Mouse (Mus musculus): ENCODE measurements around the gene Pfas. TPM values are rescaled to one million over a fixed set of nuclear protein-coding genes. Genes with fewer than 3 reads are reported as not detected.
"Not testable (repeated sequence)": the region's sequence is repeated elsewhere in the genome, so short reads cannot be mapped to it uniquely, and the experiment has no call there.

The Pfas gene
- total RNA-seq, 2 experiments from 2014 or later: 14.9 to 16.8 TPM

DNA sequence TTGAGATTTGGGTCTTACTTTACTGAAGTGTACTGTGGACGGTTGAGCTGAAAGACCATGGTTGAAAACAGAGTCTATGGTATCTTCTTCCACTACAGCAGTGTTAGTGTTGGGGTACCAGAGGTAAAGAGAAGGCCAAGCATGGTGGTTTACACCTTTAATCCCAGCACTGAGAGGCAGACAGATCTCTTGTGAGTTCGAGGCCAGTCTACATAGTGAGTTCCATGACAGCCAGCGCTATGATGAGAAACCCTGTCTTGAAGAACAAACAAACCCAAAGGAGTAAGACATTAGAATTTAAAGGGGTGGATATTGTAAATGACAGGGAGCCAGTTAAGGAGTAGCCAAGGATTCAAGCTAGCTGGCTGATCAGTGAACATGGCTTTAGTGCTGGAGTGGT lies 8.5 kb upstream of the Pfas start:
- DNase-seq (ENCODE audit: low spot score in 2 of 2): no peak

GRCm38 (mm10) chr11:69015644-69016441 lies 7.6 kb upstream of the Pfas start, which contains the start of gene Ctc1:
Gene Ctc1 (plus strand): TSS chr11:69015911.
- peak; percentile 67 to 86 for DNase-seq (ENCODE audit: low spot score in 2 of 2)

DNA sequence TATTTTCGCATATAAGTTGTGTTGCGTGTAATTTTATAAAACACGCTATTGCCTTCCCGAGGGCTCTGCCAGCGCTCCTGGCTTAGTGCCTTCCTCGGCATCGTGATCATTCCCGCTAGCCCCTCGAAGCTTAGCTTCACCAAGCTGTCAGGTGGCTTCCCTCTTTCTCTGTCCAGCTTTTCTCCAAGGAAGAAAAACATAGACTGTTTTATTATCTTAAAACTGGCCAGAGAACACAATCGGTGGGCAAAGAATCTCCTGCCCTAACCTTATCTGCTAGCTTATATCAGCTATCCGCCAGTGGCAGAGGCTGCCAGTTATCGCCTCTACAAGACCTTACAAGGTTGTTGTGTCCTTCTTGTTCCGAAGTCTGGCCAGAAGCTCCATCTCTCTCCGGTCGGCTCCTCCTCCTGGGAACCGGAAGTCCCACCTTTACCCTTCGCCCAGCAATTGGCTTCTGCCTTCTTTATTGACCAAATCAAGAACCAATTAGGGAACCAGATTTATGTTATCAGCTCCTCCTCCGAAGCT lies 3.9 kb upstream of the Pfas start:
- DNase-seq (ENCODE audit: low spot score in 2 of 2): peak; percentile 65 to 83

DNA sequence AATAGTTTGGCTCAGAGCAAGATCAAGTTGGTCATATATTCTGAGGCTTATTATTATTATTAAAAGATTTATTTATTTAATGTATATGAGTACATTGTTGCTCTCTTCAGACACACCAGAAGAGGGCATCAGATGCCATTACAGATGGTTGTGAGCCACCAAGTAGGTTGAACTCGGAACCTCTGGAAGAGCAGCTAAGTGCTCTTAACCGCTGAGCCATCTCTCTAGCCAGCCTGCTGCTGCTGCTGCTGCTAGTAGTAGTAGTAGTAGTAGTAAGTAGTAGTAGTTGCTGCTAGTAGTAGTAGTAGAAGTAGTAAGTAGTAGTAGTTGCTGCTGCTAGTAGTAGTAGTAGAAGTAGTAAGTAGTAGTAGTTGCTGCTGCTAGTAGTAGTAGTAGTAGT lies 3.2 kb upstream of the Pfas start:
- not testable (repeated sequence) for DNase-seq (ENCODE audit: low spot score in 2 of 2)

- no peak for DNase-seq (ENCODE audit: low spot score in 2 of 2)
Measured at GRCm38 (mm10) chr11:69010400-69011323, 2.4 kb upstream of the Pfas start.

- DNase-seq (ENCODE audit: low spot score in 2 of 2): no peak
Measured at GRCm38 (mm10) chr11:69009508-69009907, 1.2 kb upstream of the Pfas start.

DNA sequence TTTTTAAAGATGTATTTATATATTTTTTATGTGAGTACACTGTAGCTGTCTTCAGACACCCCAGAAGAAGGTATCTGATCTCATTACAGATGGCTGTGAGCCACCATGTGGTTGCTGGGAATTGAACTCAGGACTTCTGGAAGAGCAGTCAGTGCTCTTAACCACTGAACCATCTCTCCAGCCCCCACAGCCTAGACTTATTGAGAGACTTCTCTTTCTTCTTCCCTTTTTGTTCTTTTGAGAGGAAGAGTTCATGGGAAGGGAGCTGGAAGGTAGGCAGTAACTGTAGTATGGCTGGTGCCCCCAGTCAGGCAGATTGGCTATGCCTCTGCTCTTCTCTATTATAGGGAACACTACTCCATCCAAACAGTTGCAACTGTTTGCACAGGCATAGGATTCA lies 1.7 kb downstream of the Pfas start:
- not testable (repeated sequence) for DNase-seq (ENCODE audit: low spot score in 2 of 2)

- DNase-seq (ENCODE audit: low spot score in 2 of 2): no peak
Measured at GRCm38 (mm10) chr11:69005193-69005592, 3.1 kb downstream of the Pfas start.

GRCm38 (mm10) chr11:69003592-69003991 lies 4.7 kb downstream of the Pfas start:
- DNase-seq (ENCODE audit: low spot score in 2 of 2): no peak

DNA sequence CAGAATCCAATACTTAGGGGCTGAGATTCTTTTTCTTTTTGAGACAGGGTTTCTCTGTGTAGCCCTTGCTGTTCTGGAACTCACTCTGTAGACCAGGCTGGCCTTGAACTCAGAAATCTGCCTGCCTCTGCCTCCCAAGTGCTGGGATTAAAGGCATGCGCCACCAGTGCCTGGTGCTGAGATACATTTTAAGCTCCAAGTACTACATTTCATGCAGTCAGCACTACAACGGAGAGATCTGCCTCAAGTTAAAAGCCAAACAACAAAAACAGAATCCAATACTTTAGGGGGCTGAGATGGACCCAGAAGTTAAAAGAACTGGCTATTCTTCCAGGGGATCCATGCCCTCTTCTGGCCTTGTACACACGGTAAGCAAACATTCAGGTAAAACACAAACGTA lies 5.5 kb downstream of the Pfas start:
- not testable (repeated sequence) for DNase-seq (ENCODE audit: low spot score in 2 of 2)

GRCm38 (mm10) chr11:68997080-68997479 lies 11.2 kb downstream of the Pfas start:
- no peak for DNase-seq (ENCODE audit: low spot score in 2 of 2)

GRCm38 (mm10) chr11:68994377-68994776 lies 13.9 kb downstream of the Pfas start:
- no peak for DNase-seq (ENCODE audit: low spot score in 2 of 2)

DNA sequence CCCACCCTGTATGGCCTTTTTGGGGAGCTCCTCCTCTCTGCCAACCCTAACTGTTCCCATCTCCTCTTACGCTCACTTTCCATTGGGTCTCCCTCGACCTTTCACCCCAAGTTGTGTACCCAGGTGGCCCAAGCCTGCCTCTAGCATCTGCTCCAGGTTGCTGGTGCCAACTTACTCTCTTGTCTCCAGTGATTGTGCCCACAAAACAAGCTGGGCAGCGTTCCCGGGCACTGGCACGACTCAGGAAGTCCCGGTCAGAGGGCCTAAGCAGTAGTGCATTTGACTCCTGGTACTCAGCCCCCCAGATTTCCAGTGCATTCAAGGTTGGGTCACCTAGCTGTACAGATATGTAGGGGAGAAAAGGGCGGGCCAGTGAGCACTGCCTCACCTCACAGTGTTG lies 15.1 kb downstream of the Pfas start:
- no peak for DNase-seq (ENCODE audit: low spot score in 2 of 2)

DNA sequence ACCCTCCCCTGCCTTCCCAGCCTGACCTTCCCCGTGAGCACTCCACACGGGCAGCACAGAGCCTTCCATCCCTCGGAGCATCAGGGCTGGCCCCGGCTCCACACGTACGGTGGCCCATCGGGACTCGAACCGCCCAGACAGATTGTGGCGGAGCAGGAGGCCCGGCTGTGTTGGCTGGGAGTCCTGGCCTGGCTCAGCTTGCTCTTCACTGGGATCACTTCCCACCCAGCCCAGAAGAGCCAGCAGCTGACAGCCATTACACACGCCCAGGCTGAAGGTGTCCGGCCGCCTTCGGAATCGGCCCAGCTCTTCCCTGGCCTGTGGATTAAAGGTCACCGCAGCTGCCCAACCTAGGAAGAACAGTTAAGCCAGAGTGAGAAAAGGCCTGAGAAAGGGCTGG lies 19.9 kb downstream of the Pfas start:
- DNase-seq (ENCODE audit: low spot score in 2 of 2): peak in 1 of 2 experiments; percentile 42

DNA sequence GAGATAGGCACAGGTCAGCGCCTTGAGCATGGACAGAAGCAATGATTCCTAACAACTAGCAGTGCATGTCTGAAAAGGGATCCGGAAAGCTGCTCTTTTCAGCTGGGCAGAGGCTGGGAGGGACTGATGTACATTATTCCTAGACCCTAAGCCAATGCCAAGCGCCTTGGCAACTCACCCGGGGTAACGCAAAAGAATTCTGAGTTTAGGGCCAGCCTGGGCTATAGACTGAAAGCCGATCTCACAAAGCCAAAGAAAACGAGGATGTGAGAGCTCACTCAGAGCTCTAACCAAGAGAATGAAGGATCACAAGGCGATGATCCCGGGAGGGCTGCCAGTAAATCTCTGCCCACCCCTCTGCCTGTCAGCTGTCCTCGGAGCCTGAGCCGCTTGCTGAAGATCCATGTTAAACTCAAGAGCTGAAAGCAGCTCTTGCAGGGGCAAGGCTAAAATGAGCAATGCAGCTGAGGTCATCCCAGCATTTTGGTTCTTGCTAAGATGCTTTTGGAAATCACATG lies 20.8 kb downstream of the Pfas start:
- no peak for DNase-seq (ENCODE audit: low spot score in 2 of 2)

DNA sequence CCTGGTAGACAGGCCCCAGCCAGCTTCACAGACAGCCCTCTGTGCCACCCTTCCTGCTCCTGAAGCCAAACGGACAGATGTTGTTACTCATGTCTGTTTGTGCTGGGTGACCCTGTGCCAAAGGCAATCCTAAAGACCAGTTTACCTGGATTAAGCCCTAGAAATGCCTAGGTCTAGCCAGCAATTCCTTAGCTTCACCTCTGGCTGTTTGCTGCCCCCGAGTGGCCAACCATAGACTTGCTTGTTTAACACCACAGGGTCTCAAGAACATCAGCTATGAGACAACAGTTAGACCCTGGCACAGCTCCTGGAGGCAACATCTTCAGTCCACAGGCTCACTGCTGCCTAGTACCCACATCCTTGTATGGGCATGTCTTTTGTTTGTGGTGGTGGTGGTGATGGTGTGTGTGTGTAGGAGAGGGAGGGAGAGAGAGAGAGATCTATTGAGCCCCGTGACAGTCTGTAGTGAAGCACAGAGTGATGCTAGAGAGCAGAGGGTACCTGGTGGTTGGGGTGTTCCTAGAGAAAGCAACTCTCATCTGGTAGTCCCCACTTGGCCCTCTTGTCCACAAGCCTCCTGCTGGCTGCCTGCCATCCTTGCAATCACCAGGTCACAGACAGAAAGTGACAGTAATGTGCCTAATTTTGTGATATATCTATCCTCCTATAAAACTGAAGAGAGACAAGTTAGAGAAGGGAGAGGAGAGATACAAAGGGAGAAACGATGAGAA lies 25.5 kb downstream of the Pfas start:
- DNase-seq (ENCODE audit: low spot score in 2 of 2): peak in 1 of 2 experiments; percentile 73

DNA sequence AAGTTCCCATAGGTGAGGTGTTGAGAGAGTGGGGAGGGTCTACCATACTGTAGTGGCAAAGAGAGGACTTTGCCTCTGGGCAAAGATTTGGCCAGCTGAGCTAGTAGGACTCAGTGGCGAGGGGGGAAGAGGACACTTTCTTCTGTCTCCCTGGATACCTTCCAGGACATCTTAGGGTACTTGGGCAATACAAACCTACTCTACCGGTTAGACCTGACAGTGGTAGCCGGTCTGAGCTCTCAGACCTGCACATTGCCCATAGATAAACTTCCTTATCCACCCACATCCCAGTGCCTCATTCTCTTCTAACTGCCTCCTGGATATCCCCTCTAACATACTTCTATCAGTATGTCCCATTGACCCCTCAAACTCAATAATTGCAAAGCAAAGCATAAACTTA lies 27.3 kb downstream of the Pfas start:
- no peak for DNase-seq (ENCODE audit: low spot score in 2 of 2)

GRCm38 (mm10) chr11:68979320-68979733 lies 28.9 kb downstream of the Pfas start:
- no peak for DNase-seq (ENCODE audit: low spot score in 2 of 2)

DNA sequence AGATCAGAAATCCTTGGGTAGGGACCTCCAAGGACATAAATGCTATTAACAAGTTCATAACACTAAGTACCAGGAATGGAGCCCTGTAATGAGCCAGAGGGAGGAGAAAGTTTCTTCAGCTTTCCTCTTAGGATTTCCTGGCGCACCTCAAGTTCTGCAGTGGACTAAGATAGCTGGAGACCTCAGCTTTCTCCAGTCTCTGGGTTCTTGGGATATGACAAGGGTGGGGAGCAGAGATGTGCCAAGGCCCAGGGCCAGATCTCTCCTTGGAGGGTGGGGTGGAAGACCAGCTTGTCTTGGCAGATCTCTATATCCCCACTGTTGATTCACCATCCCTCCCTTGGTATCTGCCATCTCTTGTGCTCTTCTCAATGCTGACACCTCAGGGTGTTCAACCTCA lies 32.7 kb downstream of the Pfas start:
- no peak for DNase-seq (ENCODE audit: low spot score in 2 of 2)

- DNase-seq (ENCODE audit: low spot score in 2 of 2): no peak
Measured at GRCm38 (mm10) chr11:68975085-68975484, 33.2 kb downstream of the Pfas start, which contains the start of gene Rangrf. Gene Rangrf (minus strand): TSS chr11:68975185.

- DNase-seq (ENCODE audit: low spot score in 2 of 2): no peak
Measured at GRCm38 (mm10) chr11:68974059-68974450, 34.2 kb downstream of the Pfas start.
